Mouse (Mus musculus): Measurements from ENCODE around the gene Ciz1. TPM values are rescaled to one million over a fixed set of nuclear protein-coding genes. Genes with fewer than 3 reads are reported as not detected.

Gene Ciz1
- polyA plus RNA-seq, 1 experiment from 2014 or later, result 57.0 TPM

GRCm38 (mm10) chr2:32349625-32350255 lies 2.4 kb upstream of the Ciz1 start:
- 69% methylated on average over 8 of the region's 8 CpGs for WGBS
- DNase-seq (ENCODE audit: low spot score) (no peak), ATAC-seq (ENCODE audit: insufficient read depth, low FRiP score, low TSS enrichment) (no peak)
- H3K9me3 ChIP-seq (ENCODE audit: control insufficient read depth, low read length), result no peaks in the 10 kb centered on the region
- H3K4me2 ChIP-seq (ENCODE audit: low read depth), result no peak overlapping the region
- no peaks in the 10 kb centered on the region; the same call in 1 of the 2 replicates for H3K27me3 ChIP-seq (ENCODE audit: control insufficient read depth, insufficient read depth, low read length)
- peaks cover 11% of the 10 kb centered on the region for H3K4me1 ChIP-seq (ENCODE audit: control insufficient read depth, insufficient read depth, low read length)
- no peak overlapping the region for H3K27ac ChIP-seq (ENCODE audit: low read depth, low read length)
- H3K9ac ChIP-seq (ENCODE audit: low read length), result no peak overlapping the region
- H3K36me3 ChIP-seq (ENCODE audit: control insufficient read depth, insufficient read depth, low read length), result no peaks in the 10 kb centered on the region; the same call in 1 of the 2 replicates
- no peak overlapping the region for H3K4me3 ChIP-seq (ENCODE audit: low read depth, low read length)

DNA sequence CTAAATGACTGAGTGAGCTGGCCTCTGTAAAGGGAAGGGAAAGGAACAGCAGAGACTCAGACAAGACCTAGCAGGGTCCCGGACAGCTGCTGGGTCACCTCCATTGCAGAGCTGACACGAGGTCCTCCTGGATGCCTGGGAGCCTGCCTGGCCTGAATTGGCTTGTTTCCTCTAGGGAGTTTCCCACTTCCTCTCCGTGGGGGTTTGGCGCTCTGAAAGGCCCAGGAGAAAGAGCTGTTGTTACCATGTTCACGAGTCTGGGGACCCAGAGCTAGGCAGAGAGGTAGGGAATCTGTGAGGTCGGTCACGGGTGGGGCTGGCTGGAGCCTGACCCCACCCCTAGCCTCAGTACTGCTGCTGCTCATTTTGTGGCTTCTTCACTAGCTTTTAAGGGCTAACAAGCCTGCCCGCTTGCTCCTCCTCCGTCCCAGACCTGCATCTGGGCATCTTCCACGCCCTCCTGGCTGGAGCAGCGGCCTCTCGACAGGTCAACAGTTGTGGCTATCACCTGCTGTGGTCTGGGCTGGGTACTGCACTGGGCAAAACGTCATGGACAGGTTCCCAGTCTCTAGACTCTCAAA lies 1.6 kb upstream of the Ciz1 start:
- whole genome bisulfite sequencing, result 51% methylated on average over 13 of the region's 13 CpGs
- Histone ChIP-seq H3K4me1 (ENCODE audit: control insufficient read depth, insufficient read depth, low read length) (peaks cover 11% of the 10 kb centered on the region), H3K9ac (ENCODE audit: low read length) (no peak overlapping the region), H3K36me3 (ENCODE audit: control insufficient read depth, insufficient read depth, low read length) (no peaks in the 10 kb centered on the region; the same call in 1 of the 2 replicates), H3K4me3 (ENCODE audit: low read depth, low read length) (no peak overlapping the region), H3K9me3 (ENCODE audit: control insufficient read depth, low read length) (no peaks in the 10 kb centered on the region), H3K27me3 (ENCODE audit: control insufficient read depth, insufficient read depth, low read length) (no peaks in the 10 kb centered on the region; the same call in 1 of the 2 replicates), H3K27ac (ENCODE audit: low read depth, low read length) (no peak overlapping the region), H3K4me2 (ENCODE audit: low read depth) (no peak overlapping the region)
- DNase-seq (ENCODE audit: low spot score) (no peak), ATAC-seq (ENCODE audit: insufficient read depth, low FRiP score, low TSS enrichment) (no peak)

DNA sequence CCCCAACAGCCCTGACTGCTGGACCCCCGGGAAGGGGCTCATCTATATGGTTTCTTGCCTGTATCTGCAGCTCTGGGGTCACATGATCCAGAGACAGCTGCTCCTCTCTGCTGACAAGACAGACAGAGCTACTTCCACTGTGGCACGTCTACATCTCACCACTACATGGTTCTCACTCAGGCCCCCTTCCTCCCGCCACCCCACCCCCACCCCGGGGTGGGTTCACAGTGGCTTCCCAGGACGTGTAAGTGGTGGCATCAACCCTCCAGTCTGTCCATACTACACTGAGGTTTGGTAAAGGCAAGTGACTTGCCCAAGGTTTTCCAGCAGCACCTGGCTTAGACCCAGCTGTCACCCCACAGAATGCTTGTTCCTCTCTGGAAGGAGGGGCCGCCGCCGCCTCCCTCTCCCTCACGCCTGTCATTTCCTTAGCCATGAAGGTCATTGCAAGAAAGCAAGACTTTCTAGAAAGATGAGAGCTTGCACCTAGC lies 611 bp upstream of the Ciz1 start:
- Histone ChIP-seq H3K9me3 (ENCODE audit: control insufficient read depth, low read length) (no peaks in the 10 kb centered on the region), H3K27ac (ENCODE audit: low read depth, low read length) (peak overlapping the region; percentile 80; the same call in 1 of the 2 replicates), H3K27me3 (ENCODE audit: control insufficient read depth, insufficient read depth, low read length) (no peaks in the 10 kb centered on the region; the same call in 1 of the 2 replicates), H3K4me2 (ENCODE audit: low read depth) (peak overlapping the region; percentile 93), H3K4me1 (ENCODE audit: control insufficient read depth, insufficient read depth, low read length) (peaks cover 11% of the 10 kb centered on the region), H3K9ac (ENCODE audit: low read length) (peak overlapping the region; percentile 7), H3K36me3 (ENCODE audit: control insufficient read depth, insufficient read depth, low read length) (no peaks in the 10 kb centered on the region; the same call in 1 of the 2 replicates), H3K4me3 (ENCODE audit: low read depth, low read length) (peak overlapping the region; percentile 51)
- WGBS, result 57% methylated on average over 9 of the region's 9 CpGs
- no peak for DNase-seq (ENCODE audit: low spot score)
- no peak for ATAC-seq (ENCODE audit: insufficient read depth, low FRiP score, low TSS enrichment)

DNA sequence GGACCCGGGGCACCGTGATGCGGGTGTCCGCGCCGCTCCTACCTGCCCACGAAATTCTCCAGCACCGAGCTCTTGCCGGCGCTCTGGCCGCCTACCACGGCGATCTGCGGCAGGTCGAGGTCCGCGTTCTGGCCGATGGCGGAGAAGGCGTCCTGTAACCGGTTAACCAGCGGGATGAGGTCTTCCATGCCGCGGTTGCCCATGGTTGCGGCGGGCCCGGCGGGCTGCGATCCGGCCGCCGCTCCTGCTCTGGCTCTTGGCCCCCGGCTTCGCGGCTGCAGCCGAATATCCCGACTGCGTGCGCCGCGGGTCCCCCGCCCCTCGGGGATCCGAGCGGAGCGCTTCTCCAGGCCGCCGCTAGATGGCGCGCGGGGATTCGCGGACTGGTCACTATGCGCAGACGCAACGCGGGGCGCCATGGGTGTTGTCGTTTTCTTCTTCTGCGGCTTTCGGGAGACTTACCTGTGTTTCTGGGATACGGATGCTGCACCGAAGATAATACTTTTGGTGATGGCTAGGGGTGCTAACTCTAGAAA lies 948 bp downstream of the Ciz1 start, which contains the start of gene Dnm1:
Gene Dnm1, minus strand, starts transcription at position 332 of the 536 bp plus-strand sequence.
- H3K36me3 ChIP-seq (ENCODE audit: control insufficient read depth, insufficient read depth, low read length), result no peaks in the 10 kb centered on the region; the same call in 1 of the 2 replicates
- ATAC-seq (ENCODE audit: insufficient read depth, low FRiP score, low TSS enrichment) (peak; percentile 68), DNase-seq (ENCODE audit: low spot score) (peak; percentile 92)
- no peaks in the 10 kb centered on the region; the same call in 1 of the 2 replicates for H3K27me3 ChIP-seq (ENCODE audit: control insufficient read depth, insufficient read depth, low read length)
- H3K27ac ChIP-seq (ENCODE audit: low read depth, low read length), result peak within 1 kb of the TSS; percentile 80
- H3K4me3 ChIP-seq (ENCODE audit: low read depth, low read length), result peak within 1 kb of the TSS; percentile 51
- no peaks in the 10 kb centered on the region for H3K9me3 ChIP-seq (ENCODE audit: control insufficient read depth, low read length)
- peak within 1 kb of the TSS; percentile 93 for H3K4me2 ChIP-seq (ENCODE audit: low read depth)
- peak within 1 kb of the TSS; percentile 76 for H3K9ac ChIP-seq (ENCODE audit: low read length)
- WGBS, result under 1% methylated on average over 63 of the region's 63 CpGs
- H3K4me1 ChIP-seq (ENCODE audit: control insufficient read depth, insufficient read depth, low read length), result peaks cover 11% of the 10 kb centered on the region

GRCm38 (mm10) chr2:32353836-32354235 lies 1.7 kb downstream of the Ciz1 start:
- Histone ChIP-seq H3K4me3 (ENCODE audit: low read depth, low read length) (no peak overlapping the region), H3K27me3 (ENCODE audit: control insufficient read depth, insufficient read depth, low read length) (no peaks in the 10 kb centered on the region; the same call in 1 of the 2 replicates), H3K9me3 (ENCODE audit: control insufficient read depth, low read length) (no peaks in the 10 kb centered on the region), H3K27ac (ENCODE audit: low read depth, low read length) (no peak overlapping the region), H3K9ac (ENCODE audit: low read length) (no peak overlapping the region), H3K36me3 (ENCODE audit: control insufficient read depth, insufficient read depth, low read length) (no peaks in the 10 kb centered on the region), H3K4me1 (ENCODE audit: control insufficient read depth, insufficient read depth, low read length) (peaks cover 11% of the 10 kb centered on the region), H3K4me2 (ENCODE audit: low read depth) (no peak overlapping the region)
- DNase-seq (ENCODE audit: low spot score), result no peak
- WGBS, result 75% methylated on average over 6 of the region's 6 CpGs
- ATAC-seq (ENCODE audit: insufficient read depth, low FRiP score, low TSS enrichment), result no peak

DNA sequence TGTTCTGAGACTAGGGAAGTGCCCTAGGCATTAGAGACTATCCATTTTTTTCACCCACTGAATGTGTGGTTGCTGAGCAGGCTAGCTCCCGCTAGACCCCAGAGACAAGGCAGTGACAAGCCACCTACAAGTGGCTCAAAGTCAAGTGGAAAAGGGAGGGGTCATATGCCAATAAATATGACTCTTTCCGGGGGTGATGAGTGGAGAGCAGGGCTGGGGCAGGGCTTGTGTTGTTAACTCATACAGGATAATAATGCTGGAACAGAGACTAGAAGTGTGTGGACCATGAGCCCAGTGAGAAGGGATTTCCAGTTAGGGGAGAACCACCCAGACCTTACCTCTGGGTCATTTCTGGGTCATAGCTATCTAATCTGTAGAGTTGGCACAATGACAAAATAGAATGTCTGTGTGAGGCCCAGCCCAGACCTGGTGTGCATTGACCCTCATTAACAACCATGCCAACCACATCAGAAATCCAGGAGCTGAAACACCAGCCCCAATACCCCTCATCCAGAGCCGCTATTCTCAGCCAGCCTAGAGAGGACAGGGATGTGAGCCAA lies 2.3 kb downstream of the Ciz1 start:
- H3K27me3 ChIP-seq (ENCODE audit: control insufficient read depth, insufficient read depth, low read length), result no peaks in the 10 kb centered on the region; the same call in 1 of the 2 replicates
- ATAC-seq (ENCODE audit: insufficient read depth, low FRiP score, low TSS enrichment), result no peak
- no peak overlapping the region for H3K4me3 ChIP-seq (ENCODE audit: low read depth, low read length)
- H3K9ac ChIP-seq (ENCODE audit: low read length), result no peak overlapping the region
- H3K27ac ChIP-seq (ENCODE audit: low read depth, low read length), result no peak overlapping the region
- H3K4me2 ChIP-seq (ENCODE audit: low read depth), result no peak overlapping the region
- peaks cover 11% of the 10 kb centered on the region for H3K4me1 ChIP-seq (ENCODE audit: control insufficient read depth, insufficient read depth, low read length)
- WGBS, result 84% methylated on average over 3 of the region's 3 CpGs
- DNase-seq (ENCODE audit: low spot score), result no peak
- H3K9me3 ChIP-seq (ENCODE audit: control insufficient read depth, low read length), result no peaks in the 10 kb centered on the region
- no peaks in the 10 kb centered on the region for H3K36me3 ChIP-seq (ENCODE audit: control insufficient read depth, insufficient read depth, low read length)

GRCm38 (mm10) chr2:32356216-32356615 lies 4.1 kb downstream of the Ciz1 start:
- Histone ChIP-seq H3K36me3 (ENCODE audit: control insufficient read depth, insufficient read depth, low read length) (no peaks in the 10 kb centered on the region), H3K9me3 (ENCODE audit: control insufficient read depth, low read length) (no peaks in the 10 kb centered on the region), H3K4me3 (ENCODE audit: low read depth, low read length) (no peak overlapping the region), H3K9ac (ENCODE audit: low read length) (no peak overlapping the region), H3K27me3 (ENCODE audit: control insufficient read depth, insufficient read depth, low read length) (peaks cover under 1% of the 10 kb centered on the region), H3K27ac (ENCODE audit: low read depth, low read length) (no peak overlapping the region), H3K4me1 (ENCODE audit: control insufficient read depth, insufficient read depth, low read length) (peaks cover 9% of the 10 kb centered on the region), H3K4me2 (ENCODE audit: low read depth) (no peak overlapping the region)
- ATAC-seq (ENCODE audit: insufficient read depth, low FRiP score, low TSS enrichment) (no peak), DNase-seq (ENCODE audit: low spot score) (no peak)
- 83% methylated on average over 10 of the region's 10 CpGs for WGBS

GRCm38 (mm10) chr2:32357710-32358109 lies 5.6 kb downstream of the Ciz1 start:
- no peak for DNase-seq (ENCODE audit: low spot score)
- 83% methylated on average over 3 of the region's 3 CpGs for WGBS
- Histone ChIP-seq H3K4me3 (ENCODE audit: low read depth, low read length) (no peak overlapping the region), H3K36me3 (ENCODE audit: control insufficient read depth, insufficient read depth, low read length) (no peaks in the 10 kb centered on the region), H3K4me1 (ENCODE audit: control insufficient read depth, insufficient read depth, low read length) (peaks cover 9% of the 10 kb centered on the region; the same call in 1 of the 2 replicates), H3K4me2 (ENCODE audit: low read depth) (no peak overlapping the region), H3K27me3 (ENCODE audit: control insufficient read depth, insufficient read depth, low read length) (peaks cover 8% of the 10 kb centered on the region), H3K9me3 (ENCODE audit: control insufficient read depth, low read length) (no peaks in the 10 kb centered on the region), H3K9ac (ENCODE audit: low read length) (no peak overlapping the region), H3K27ac (ENCODE audit: low read depth, low read length) (no peak overlapping the region)
- ATAC-seq (ENCODE audit: insufficient read depth, low FRiP score, low TSS enrichment), result no peak
